Mouse (Mus musculus) neutrophil, adult 5-6 weeks (primary cell): ENCODE measurements around the gene Vamp5. TPM values are rescaled to one million over a fixed set of nuclear protein-coding genes. Genes with fewer than 3 reads are reported as not detected.

ENCODE experiments used
- ATAC-seq: fragments of 151-379, 151-347 bp; 2 replicates; pipeline ENCODE4 v1.8.0; 2017; ENCODE audit warnings: mild to moderate bottlenecking, moderate TSS enrichment; ENCODE audit not compliant: insufficient number of reproducible peaks, poor library complexity, low FRiP score, severe bottlenecking; ENCODE audit errors: extremely low read depth
- total RNA-seq: library from RNA; stranded (forward); fragments of 200-1000 nt; gene quantifications from 2 replicates; pipeline ENCODE4 v1.2.3, GENCODE M21; 2017

The Vamp5 gene
- total RNA-seq, 1 experiment from 2014 or later = 15.8 TPM

DNA sequence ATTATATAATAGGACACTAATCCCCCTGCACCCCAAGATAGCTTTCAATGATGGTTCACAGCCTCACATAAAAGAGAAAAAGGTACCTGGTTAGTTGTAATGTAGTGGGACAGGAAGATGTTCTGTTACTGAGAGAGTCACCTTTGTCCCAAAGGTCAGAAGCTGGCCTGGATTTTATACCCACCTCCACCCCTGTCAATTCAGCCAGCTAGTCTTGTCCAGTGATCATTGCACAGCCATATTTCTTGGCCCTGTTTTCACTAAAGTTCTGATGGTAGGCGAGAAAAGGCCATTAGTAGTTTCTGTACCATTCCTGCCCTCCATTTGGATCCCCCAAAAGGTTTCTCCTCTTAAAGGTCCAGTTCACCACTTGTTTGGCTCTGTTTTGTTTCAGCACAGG, 26.2 kb downstream of the Vamp5 start:
- ATAC-seq = no peak

DNA sequence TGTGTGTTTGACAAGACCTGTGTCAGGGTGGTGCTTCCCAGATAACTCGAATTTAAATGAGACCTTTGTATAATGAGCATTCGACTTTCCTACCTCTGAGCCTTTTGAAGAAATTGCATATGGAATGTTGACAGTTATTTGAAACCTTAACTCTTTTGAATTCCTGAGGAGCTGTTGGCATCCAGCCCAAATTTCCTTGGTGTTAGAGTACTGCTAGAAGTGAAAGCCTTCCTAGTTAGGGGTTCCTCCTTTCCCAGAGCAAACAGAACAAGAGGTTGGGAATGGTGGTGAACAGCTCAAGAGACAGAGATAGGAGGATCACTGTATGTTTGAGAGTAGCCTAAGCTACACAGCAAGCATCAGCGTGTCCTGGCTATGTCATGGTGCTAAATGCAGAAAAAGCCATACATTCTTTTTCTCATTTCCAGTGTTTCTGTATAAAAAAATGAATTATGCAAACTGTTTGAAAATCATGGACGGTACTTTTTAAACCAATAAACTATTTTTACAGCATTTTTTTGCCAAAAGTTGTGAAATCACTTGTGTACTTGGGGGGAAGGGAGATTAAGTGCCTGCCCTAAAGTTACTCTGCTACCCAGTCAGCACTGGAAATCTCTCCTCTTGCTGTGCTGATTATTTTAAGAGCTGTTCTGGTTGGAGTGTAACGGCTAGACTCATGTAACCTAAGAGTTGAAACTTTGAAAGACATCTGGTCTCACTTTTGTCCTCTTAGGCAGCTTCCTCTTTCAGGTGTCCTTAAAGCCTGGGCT, 27.4 kb downstream of the Vamp5 start:
- no peak for ATAC-seq

DNA sequence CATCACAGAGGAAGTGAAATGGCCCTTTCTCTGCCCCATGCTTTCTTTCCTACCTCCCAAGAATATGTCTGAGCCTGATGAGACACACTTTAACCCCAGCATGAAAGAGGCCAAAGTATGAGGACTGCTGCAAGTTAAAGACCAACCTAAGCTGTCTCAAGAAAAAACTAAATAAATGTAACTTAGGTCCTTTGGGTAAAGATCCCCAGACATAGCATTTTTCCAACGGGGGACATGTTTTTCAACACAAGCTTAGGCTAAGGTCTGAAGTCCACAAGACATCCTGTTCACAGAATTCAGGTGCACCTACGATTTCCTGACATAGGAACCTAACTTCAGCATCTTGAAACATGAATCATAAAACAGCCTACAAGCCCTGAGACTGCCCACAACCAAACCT, 30.1 kb downstream of the Vamp5 start:
- no peak for ATAC-seq

DNA sequence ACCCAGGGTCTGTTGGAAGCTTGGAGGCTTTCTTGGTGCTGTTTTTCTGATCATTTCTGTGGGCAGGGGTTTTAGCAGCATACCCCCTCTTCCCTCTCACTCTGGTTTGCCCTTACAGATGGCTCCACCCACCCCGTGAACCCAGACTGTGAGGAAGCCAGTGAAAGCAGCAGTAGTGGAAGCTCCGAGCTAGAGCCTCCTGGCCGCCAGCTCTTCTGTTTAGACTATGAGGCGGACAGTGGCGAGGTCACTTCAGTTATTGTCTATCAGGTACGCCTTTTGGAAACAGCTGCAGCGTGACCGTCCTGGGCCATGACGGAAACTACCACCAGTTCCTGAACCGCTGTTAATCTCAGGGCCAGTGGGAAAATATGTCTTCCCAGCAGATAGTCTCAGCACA, 31.9 kb downstream of the Vamp5 start:
- no peak for ATAC-seq

DNA sequence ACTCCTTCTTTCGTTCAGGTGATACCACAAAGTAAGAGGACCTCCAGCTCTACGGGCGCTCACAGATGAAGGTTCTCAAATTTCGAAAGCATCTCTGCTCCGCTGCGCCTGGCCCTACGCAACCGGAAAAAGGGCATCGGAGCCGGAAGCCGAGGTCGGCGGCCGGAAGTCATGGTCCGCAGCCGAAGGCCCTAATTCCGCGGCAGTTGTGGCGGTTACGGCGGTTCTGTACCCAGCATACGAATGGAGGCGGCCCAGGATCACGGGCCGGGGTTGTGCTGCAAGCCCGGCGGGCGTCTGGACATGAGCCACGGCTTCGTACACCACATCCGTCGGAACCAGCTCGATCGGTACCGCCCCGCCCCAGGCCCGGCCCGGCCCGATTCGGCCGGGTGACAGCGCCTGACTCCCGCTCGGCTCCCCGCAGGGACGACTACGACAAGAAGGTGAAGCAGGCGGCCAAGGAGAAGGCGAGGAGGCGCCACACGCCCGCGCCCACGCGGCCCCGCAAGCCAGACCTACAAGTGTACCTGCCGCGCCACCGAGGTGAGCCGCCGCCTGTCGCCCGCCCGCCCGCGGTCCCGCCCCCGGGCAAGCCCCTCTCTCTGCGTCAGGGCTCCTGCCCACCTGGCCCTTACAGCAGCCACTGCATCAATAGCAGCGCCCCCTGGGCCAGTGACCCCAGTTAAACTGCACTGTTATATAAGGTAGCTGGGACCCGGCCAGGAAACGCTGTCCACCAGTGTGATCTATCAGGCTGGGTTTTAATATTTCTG, 32.9 kb downstream of the Vamp5 start, which contains the start of gene 0610030E20Rik:
TSS of gene 0610030E20Rik (plus strand) at position 152 of the 776 bp plus-strand sequence.
- ATAC-seq = peak; percentile 59

DNA sequence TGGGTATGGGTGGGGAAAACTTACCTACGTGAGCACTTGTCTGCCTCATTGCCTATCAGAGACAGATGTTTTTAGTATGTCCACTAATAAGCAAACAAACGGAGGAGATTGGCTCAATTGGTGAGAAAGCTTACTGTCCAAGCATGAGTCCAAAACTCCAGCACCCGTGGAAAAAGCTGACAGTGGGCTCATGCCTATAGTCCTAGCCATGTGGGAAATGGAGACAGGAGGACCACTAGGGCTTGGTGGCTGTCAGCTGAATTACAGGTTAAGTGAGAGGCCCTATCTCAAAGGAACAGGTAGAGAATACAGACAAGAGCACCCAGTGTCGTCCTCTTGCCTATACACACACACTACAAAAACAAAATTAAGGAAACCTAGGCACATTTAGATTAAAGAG, 34.0 kb downstream of the Vamp5 start:
- no peak for ATAC-seq

DNA sequence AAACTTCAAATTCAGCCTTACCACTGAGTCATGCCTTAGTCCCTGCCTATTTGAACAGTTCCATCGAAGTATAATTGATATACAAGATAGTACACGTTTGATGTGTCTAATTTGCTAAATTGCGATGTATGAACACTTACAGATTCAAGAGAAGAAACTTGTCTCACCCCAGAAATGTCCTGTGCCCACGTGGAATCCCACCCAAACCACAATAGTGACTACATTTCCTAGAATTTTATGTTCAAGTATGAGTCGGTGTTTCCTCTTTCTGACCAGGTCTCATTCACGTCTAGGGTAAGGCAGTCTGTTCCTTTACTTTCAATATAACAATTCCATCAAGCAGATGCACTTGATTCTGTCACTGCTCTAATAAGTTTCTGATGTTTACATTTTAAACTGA, 34.6 kb downstream of the Vamp5 start:
- no peak for ATAC-seq

DNA sequence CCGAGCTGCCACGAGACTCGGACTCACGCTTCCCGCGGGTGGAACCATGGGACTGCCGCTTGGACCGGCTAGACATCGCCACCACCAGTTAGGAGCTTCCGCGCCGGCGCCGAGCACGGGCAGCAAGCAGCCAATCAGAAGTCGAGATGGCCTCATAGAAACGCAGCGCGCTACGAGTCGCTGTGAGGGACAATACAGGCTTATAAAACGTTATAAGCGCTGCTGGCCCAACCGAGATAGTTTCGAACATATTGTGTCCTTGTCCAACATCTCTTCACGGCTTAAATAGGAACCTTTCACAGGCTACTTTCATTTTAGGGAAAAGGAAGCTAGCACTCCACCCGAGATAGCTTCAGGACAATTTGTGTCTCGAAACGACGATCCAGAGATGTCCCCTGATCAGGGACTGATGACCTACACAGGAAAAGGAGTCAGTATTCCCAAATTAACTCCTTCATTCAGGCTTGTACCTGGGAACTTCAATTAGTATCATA, 35.1 kb downstream of the Vamp5 start, which contains the start of gene Usp39:
TSS of gene Usp39 (minus strand) at position 111 of the 494 bp plus-strand sequence.
- ATAC-seq = peak; percentile 87

DNA sequence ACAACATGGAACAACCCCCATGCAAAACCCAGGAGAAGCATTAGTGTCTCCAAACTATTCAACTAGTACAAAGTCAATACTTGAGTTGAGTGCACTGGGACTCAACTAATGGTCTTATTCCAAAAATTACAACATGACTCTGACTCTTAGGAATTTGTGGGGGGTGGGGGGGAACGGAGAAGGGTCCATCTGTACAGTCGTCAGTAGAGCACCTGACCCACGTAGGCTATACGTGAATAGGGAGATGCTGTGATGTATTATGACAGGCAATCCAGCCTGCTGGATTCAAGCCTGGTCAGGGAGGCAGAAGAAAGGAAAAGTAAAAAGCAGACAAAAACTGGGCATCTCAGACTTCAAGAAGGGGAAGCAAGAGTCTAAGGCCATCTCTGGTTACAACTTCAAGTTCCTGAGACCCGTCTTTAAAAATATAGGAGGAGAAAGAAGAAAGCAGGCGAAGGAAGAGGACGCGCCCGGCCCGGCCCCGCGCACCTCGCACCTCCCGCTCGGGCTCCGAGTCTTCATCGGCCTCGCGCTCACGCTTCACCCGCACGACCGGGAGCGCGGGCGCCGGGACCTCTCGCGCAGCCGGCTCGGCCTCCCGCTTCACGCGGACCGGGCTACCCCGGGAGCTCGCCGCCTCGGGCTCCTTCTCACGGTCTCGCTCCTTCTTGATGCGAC, 35.7 kb downstream of the Vamp5 start:
- no peak for ATAC-seq

DNA sequence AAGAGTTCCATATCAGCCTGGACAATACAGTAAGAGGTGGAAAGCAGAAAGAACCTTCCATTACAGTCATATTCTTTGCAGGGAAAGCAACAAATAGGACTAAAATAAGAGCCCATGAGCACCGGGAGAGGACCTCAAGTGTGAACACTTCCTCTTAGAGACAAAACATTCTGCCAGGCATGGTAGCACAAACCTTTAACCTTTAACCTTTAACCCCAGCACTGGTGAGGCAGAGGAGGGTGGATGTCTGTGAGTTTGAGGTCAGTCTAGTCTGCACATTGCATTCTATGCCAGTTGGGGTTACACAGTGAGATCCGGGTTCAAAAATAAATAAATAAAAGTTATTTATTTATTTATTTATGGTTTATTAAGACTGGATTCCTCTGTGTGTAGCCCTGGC, 39.8 kb downstream of the Vamp5 start:
- no peak for ATAC-seq

DNA sequence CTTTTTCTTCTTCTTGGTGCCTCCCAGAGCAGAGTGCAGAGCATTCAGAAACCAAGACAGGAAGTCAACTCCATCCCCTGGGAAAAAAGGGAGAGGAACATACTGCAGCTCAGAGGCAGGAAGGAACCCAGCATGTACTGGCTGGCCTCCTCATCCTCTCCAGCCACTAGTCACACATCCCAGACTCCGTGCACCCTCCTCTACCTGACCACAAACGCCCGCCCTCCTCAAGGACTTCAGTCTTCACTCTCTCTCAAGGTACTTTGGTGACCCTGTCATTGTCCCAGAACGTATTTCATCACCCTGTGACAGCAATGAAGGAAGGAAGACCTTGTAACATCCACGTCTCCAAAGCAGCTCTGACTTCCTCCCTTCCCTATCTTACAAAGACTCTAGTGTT, 47.2 kb downstream of the Vamp5 start:
- ATAC-seq = no peak

DNA sequence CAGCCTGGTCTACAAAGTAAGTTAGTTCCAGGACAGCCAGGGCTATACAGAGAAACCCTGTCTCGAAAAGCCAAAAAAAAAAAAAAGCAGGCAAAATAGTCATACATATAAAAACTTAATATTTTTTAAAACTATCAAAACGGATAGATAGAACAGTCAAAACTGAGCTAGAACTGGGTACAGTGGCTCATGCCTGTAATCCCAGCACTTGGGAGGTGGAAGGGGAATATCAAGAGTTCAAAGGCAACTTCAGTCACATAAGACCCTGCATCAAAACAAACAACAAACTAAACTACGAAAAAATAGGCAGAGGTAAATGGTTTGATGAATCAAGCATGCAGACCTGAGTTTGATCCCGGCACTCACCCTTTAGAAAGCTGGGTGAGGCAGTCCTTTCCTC, 50.1 kb downstream of the Vamp5 start:
- no peak for ATAC-seq

DNA sequence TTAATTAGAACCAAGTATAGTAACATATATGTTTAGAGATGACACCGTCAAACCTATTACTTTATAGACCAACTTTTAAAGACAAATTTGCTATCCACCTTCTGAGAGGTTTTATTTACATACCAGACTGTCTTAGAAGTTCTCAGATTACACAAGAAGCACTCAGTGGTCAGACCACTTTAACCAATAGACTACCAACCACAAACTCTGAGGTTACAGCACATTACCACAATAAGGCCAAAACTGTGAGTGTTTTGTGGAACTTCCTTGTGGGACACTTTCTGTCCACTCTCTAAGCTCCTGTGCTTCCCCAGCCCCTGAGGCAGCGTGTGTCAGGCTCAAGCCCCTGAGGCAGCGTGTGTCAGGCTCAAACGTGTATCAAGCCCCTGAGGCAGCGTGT, 51.2 kb downstream of the Vamp5 start:
- ATAC-seq = no peak

DNA sequence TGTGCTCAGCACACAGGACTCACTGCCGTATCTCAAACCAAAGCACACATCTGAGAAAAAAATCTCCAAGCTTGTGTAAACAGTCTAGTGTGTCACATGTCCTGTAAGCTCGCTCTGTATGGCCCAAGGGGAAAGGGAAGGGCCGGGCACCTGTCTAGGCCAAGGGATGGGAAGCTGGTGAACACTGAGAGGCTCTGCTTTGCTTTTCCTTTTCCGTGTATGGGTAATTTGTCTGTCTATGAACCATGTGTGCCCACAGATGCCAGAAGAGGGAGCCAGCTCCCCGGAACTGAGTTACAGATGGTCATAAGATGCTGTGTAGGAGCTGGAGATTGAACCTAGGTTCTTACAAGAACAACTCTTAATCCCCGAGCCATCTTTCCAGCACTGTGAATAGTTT, 54.0 kb downstream of the Vamp5 start:
- peak; percentile 64; the same call in 1 of the 2 replicates for ATAC-seq

DNA sequence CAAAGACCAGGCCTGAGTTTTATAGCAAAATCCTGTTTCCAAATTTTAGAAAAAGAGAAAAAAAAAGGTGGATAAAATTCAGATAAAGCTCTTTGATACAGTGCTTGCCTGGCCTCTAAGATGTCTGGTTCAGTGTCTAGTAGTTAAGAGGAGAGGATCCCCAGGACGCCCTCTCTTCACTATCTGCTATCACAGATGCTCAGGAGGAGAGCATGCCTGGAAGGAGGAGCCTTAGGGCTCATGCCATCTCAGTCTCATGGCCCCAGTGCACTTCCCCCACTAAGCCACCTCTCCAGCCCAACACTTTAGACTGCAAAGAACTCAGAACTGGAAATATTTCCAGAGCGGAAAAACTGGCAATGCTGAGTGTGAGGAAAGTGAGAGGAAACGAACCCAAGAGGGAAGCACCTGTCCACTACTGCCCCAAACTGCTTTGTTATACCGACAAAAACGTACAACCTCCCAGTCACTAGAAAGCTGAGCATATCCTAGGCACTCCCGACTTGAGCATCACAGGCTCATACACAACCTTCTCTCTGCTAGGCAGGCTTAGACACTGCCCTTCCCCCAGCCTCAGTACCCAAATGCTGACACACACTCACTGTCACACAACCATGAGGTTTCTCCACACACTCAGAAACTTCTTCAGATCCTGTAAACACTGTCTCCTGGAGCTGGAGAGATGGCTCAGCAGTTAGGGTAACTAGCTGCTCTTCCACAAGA, 56.3 kb downstream of the Vamp5 start:
- no peak for ATAC-seq

DNA sequence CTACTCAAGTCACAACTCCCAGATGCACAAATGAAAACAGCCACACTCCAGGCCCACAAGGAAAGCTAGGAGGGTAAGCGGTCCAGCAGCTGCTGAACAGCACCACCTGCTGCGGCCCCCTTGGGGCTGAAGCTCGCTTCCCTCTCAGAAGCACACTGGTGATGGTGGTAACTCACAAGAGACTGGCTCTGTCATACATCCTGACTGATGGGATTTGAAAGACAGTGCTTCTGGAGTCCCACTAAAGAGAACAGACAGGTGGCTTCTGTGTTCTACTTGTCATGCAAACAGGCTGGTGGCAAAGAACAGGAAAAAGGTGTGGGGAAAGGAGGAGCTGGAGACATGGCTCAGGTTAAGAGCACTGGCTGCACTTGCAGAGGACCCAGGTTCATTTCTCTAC, 57.3 kb downstream of the Vamp5 start:
- no peak for ATAC-seq

DNA sequence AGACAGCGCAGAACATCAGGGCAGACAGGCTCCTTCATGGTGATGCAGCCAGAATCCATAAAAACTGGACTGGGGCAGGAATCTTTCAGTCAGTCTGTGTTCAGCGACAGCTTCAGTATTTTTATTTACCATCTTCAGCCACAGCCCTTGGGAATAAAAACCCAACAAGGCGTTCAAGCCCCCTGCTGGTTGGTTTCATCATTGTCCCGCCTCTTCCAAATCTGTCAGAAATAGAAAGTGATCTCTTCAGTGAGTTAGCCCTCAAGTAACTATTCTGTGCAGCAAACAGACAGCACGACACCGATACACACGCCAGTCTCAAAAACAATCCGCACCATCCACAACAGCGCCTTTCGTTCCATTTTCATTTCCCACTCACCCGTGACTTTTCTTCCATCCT, 61.2 kb downstream of the Vamp5 start:
- no peak for ATAC-seq
